Mouse (Mus musculus): ENCODE results near the gene Ncoa6. TPM values are rescaled to one million over a fixed set of nuclear protein-coding genes. Genes with fewer than 3 reads are reported as not detected.
"Not testable (repeated sequence)": the region's sequence is repeated elsewhere in the genome, so short reads cannot be mapped to it uniquely, and the experiment has no call there.

Gene Ncoa6
- polyA plus RNA-seq, 1 experiment from 2014 or later: 5.0 TPM

DNA sequence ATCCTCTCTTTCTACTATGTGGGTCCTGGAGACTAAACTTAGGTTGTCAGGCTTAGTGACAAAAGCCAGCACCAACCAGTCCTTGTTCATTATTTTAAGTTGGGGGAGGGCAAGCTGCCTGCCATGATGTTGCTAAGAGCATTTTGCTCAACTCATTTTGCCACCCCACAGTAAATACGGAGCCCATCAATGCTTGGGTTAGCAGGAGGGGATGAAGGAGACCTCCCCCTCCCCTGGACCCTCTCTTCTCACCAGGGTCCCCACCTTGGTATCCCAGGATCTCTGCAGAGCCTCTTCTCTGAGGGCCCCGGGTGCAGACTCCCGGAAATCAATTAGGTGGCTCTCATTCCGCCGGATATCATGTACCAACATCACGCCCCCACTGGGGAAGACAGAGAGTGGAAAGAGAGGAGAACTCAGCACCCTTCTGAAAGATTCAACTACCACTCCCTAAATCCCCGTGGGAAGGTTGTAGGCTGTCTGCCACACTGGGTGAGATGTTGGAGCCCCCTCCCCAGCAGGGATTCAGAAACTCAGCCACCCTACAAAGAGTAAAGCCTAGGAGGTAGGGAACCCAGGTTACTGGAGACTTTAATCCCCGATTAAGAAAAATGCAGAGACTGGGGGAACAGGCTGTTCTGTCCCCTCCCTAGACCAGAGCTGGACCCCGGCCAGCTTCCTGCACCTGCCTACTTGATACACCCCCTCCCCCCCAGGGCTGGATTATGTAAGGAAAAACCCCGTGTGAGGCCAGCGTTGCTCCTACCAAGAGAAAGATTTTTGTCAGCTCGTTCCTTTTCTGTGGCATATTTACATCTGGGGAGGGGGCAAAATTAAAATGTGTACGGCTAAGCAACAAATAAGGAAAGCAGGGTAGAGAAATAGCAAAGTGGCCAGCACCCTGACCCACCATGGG is 31.0 kb upstream of the Ncoa6 start:
- no peaks in the 10 kb centered on the region for H3K4me1 ChIP-seq (replicated peaks)
- H3K27me3 ChIP-seq: no peaks in the 10 kb centered on the region
- no peaks in the 10 kb centered on the region for H3K36me3 ChIP-seq (replicated peaks)
- no peak overlapping the region for H3K9ac ChIP-seq
- H3K9me3 ChIP-seq (replicated peaks): no peaks in the 10 kb centered on the region
- H3K27ac ChIP-seq (replicated peaks): no peak overlapping the region
- ATAC-seq (ENCODE audit: insufficient read depth): no peak
- no peak overlapping the region for H3K4me2 ChIP-seq
- 47% methylated on average over 13 of the region's 13 CpGs for WGBS (ENCODE audit: insufficient replicate concordance)
- H3K4me3 ChIP-seq (replicated peaks): no peak overlapping the region

- Histone ChIP-seq H3K4me2 (no peak overlapping the region), H3K27ac (replicated peaks) (no peak overlapping the region), H3K4me1 (replicated peaks) (no peaks in the 10 kb centered on the region), H3K4me3 (replicated peaks) (no peak overlapping the region), H3K9me3 (replicated peaks) (no peaks in the 10 kb centered on the region), H3K27me3 (no peaks in the 10 kb centered on the region), H3K9ac (no peak overlapping the region), H3K36me3 (replicated peaks) (no peaks in the 10 kb centered on the region)
- 55% methylated on average over 7 of the region's 7 CpGs for WGBS (ENCODE audit: insufficient replicate concordance)
- ATAC-seq (ENCODE audit: insufficient read depth): no peak
These were observed 28.9 kb upstream of the Ncoa6 start for GRCm38 (mm10) chr2:155502596-155502995.

- Histone ChIP-seq H3K4me1 (replicated peaks) (no peaks in the 10 kb centered on the region), H3K4me3 (replicated peaks) (no peak overlapping the region), H3K4me2 (no peak overlapping the region), H3K9me3 (replicated peaks) (no peaks in the 10 kb centered on the region), H3K27me3 (peaks cover 4% of the 10 kb centered on the region; the same call in 1 of the 2 replicates), H3K36me3 (replicated peaks) (no peaks in the 10 kb centered on the region), H3K9ac (no peak overlapping the region), H3K27ac (replicated peaks) (no peak overlapping the region)
- no peak for ATAC-seq (ENCODE audit: insufficient read depth)
- WGBS (ENCODE audit: insufficient replicate concordance): 58% methylated on average over 6 of the region's 6 CpGs
These were observed 17.3 kb upstream of the Ncoa6 start for GRCm38 (mm10) chr2:155490998-155491397.

DNA sequence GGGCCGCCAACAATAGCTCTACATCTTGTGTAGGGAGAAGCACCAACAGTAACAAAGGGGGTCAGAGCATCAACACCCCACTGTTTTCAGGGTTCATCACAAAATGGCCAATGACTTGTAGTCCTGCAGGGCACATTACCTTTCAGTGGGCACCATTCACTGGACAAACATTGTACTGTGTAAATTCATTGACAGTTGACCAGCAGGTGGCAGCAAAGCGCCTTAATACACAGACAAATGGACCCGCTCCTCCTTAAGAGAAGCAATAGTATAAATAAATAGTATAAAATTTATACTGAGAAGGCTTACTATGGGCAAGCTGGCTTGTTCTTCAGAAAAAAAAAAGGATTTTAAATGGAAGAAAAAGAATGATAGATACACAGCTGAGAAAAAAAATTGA is 8.3 kb upstream of the Ncoa6 start:
- Histone ChIP-seq H3K9me3 (replicated peaks) (no peaks in the 10 kb centered on the region), H3K4me2 (no peak overlapping the region), H3K4me1 (replicated peaks) (no peaks in the 10 kb centered on the region), H3K9ac (no peak overlapping the region), H3K27ac (replicated peaks) (no peak overlapping the region), H3K27me3 (peaks cover 3% of the 10 kb centered on the region; the same call in 1 of the 2 replicates), H3K4me3 (replicated peaks) (no peak overlapping the region), H3K36me3 (replicated peaks) (no peaks in the 10 kb centered on the region)
- 38% methylated on average over 3 of the region's 3 CpGs for WGBS (ENCODE audit: insufficient replicate concordance)
- no peak for ATAC-seq (ENCODE audit: insufficient read depth)

DNA sequence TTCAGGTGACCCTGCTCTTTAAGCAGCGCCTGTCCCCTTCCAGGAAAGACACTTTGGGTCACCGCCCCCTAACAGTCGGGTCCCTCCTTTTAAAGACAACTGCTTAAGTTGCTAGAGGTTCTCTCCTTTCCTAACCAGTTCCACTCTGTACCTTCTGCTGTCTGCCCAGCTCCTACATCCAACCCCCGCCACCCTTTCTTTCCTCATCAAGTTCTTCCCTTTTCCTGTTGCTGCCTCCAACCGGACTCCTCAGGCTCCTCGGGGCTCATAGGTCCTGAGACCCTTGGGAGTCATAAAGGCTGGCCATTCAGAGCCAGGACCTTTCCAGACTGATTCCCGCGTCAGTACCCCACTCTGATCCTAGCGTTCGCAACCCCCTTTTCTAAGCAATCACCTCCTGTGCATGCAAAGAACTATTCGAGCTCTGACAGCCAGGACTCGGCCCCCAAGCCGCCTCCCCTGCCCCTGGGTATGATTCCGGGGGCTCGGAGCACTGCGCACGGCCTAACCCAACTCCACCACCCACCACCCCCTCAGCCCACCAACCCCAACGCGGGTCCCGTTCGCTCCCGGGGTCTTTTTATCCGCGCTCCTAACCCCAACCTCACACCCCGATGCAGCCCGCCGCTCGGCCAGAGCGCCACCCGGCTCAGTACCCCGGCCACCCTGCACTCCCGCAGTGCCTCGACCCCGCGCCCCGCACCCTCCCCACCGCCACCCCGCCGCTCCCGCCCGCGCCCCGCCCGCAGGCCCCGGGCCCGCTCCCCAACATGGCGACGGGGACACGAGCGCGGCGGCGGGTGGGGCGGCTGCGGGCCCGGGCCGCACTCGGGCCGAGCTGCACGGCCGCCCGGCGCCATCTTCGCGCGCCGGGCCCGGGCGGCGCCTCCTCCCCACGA is 774 bp downstream of the Ncoa6 start:
- peak overlapping the region; percentile 86 for H3K4me3 ChIP-seq (replicated peaks)
- H3K9ac ChIP-seq: peak overlapping the region; percentile 80
- under 1% methylated on average over 70 of the region's 71 CpGs for WGBS (ENCODE audit: insufficient replicate concordance)
- peak overlapping the region; percentile 86 for H3K4me2 ChIP-seq
- ATAC-seq (ENCODE audit: insufficient read depth): peak; percentile 6
- no peaks in the 10 kb centered on the region for H3K9me3 ChIP-seq (replicated peaks)
- peak overlapping the region; percentile 81 for H3K27ac ChIP-seq (replicated peaks)
- peaks cover 39% of the 10 kb centered on the region for H3K4me1 ChIP-seq (replicated peaks)
- H3K27me3 ChIP-seq: peaks cover 7% of the 10 kb centered on the region; the same call in 1 of the 2 replicates
- no peaks in the 10 kb centered on the region for H3K36me3 ChIP-seq (replicated peaks)

- 0 out of 2 replicates have a peak, but pooled peaks cover 5% of the 10 kb centered on the region for H3K36me3 ChIP-seq (replicated peaks)
- H3K27ac ChIP-seq (replicated peaks): no peak overlapping the region
- ATAC-seq (ENCODE audit: insufficient read depth): 0 out of 2 replicates have a peak, but pooled peaks have one; percentile 42
- H3K4me3 ChIP-seq (replicated peaks): no peak overlapping the region
- no peaks in the 10 kb centered on the region for H3K27me3 ChIP-seq
- WGBS (ENCODE audit: insufficient replicate concordance): 21% methylated on average over 1 of the region's 1 CpGs
- H3K9ac ChIP-seq: no peak overlapping the region
- no peaks in the 10 kb centered on the region for H3K9me3 ChIP-seq (replicated peaks)
- no peak overlapping the region for H3K4me2 ChIP-seq
- peaks cover 35% of the 10 kb centered on the region for H3K4me1 ChIP-seq (replicated peaks)
These were observed 6.8 kb downstream of the Ncoa6 start for GRCm38 (mm10) chr2:155466861-155467260.

GRCm38 (mm10) chr2:155453591-155453990 is 20.1 kb downstream of the Ncoa6 start:
- no peaks in the 10 kb centered on the region for H3K4me1 ChIP-seq (replicated peaks)
- no peaks in the 10 kb centered on the region for H3K9me3 ChIP-seq (replicated peaks)
- no peak overlapping the region for H3K4me3 ChIP-seq (replicated peaks)
- H3K27me3 ChIP-seq: no peaks in the 10 kb centered on the region
- no peaks in the 10 kb centered on the region for H3K36me3 ChIP-seq (replicated peaks)
- no peak overlapping the region for H3K27ac ChIP-seq (replicated peaks)
- 81% methylated on average over 7 of the region's 7 CpGs for WGBS (ENCODE audit: insufficient replicate concordance)
- H3K9ac ChIP-seq: no peak overlapping the region
- no peak for ATAC-seq (ENCODE audit: insufficient read depth)
- H3K4me2 ChIP-seq: no peak overlapping the region

DNA sequence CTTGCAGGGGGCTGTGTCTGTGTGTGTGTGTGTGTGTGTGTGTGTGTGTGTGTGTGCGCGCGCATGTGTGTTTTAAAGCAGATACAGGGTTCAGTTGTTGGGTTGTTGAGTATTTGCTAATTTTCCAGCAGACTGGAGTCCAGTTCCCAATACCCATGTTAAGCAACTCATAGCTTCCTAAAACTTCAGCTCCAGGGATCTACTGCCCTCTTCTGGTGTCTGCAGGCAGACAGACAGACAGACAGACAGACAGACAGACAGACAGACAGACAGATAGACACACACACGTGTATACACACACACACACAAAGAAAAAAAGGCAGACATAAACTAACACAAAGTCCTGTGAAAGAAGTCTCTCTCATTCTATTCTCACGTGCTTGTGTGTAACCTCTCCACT is 22.4 kb downstream of the Ncoa6 start:
- Histone ChIP-seq H3K9ac (no peak overlapping the region), H3K27me3 (no peaks in the 10 kb centered on the region), H3K4me3 (replicated peaks) (no peak overlapping the region), H3K4me1 (replicated peaks) (no peaks in the 10 kb centered on the region), H3K36me3 (replicated peaks) (no peaks in the 10 kb centered on the region), H3K4me2 (no peak overlapping the region), H3K27ac (replicated peaks) (no peak overlapping the region), H3K9me3 (replicated peaks) (no peaks in the 10 kb centered on the region)
- ATAC-seq (ENCODE audit: insufficient read depth): no peak
- whole genome bisulfite sequencing (ENCODE audit: insufficient replicate concordance): 77% methylated on average over 5 of the region's 5 CpGs

DNA sequence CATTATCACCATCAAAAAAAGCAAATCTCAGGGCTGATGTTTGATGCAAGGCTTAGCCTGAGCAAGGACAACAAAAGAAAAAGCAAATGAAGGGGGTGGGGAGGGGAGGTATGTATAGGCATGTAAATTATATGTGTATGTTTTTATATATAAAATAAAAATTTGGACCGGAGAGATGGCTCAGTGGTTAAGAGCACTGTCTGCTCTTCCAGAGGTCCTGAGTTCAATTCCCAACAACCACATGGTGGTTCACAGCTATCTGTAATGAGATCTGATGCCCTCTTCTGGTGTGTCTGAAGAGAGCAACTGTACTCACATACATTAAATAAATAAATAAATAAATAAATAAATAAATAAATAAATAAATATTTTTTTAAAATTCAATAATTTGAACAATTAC is 25.8 kb downstream of the Ncoa6 start:
- not testable (repeated sequence) for H3K27ac ChIP-seq (replicated peaks); H3K36me3 ChIP-seq (replicated peaks); H3K4me2 ChIP-seq; H3K4me1 ChIP-seq (replicated peaks); H3K9me3 ChIP-seq (replicated peaks); ATAC-seq (ENCODE audit: insufficient read depth); H3K27me3 ChIP-seq; H3K9ac ChIP-seq; H3K4me3 ChIP-seq (replicated peaks)
- WGBS (ENCODE audit: insufficient replicate concordance): 82% methylated on average over 1 of the region's 1 CpGs

DNA sequence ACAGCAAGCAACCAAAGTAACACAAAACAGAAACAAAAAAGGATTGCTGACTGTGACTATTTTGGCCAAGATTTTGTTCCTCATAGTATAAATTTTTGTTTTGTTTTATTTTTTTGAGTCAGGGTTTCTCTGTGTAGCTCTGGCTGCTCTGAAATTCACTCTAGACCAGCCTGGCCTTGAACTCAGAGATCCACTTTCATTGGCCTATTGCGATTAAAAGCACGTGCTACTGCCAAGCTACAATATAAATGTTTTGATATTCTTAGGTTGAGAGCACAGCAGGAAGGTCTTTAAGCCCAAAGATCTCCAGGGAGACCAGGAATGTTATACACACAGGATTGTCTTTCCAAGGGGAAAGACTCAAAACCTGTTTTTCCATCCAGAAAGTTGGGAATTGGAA is 30.2 kb downstream of the Ncoa6 start:
- WGBS (ENCODE audit: insufficient replicate concordance): 67% methylated on average over 2 of the region's 2 CpGs
- ATAC-seq (ENCODE audit: insufficient read depth): no peak
- no peak overlapping the region for H3K27ac ChIP-seq (replicated peaks)
- H3K4me1 ChIP-seq (replicated peaks): no peaks in the 10 kb centered on the region
- no peaks in the 10 kb centered on the region for H3K9me3 ChIP-seq (replicated peaks)
- H3K36me3 ChIP-seq (replicated peaks): no peaks in the 10 kb centered on the region
- no peak overlapping the region for H3K9ac ChIP-seq
- H3K27me3 ChIP-seq: no peaks in the 10 kb centered on the region
- no peak overlapping the region for H3K4me3 ChIP-seq (replicated peaks)
- H3K4me2 ChIP-seq: no peak overlapping the region

DNA sequence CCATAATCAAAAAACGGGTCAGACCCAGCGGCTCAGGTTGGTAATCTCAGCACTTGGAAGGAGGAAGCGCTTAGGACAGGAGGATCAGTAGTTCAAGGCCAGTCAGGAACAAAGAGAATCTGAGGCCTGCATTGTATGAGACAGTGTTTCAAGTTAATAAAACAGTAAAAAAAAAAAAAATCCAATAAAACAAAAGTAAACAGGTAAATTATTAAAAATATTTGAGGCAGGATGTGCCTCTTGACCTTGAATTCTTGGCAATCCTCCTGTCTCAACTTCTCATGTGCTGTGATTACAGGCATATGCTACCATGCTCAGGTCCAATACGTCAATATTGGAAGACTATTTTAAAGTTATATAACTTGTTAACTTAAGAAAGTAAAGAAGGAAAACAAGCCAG is 30.8 kb downstream of the Ncoa6 start:
- 79% methylated on average over 4 of the region's 4 CpGs for WGBS (ENCODE audit: insufficient replicate concordance)
- Histone ChIP-seq H3K4me2 (no peak overlapping the region), H3K36me3 (replicated peaks) (peaks cover under 1% of the 10 kb centered on the region; the same call in 1 of the 2 replicates), H3K27me3 (no peaks in the 10 kb centered on the region), H3K4me3 (replicated peaks) (no peak overlapping the region), H3K4me1 (replicated peaks) (no peaks in the 10 kb centered on the region), H3K27ac (replicated peaks) (no peak overlapping the region), H3K9me3 (replicated peaks) (no peaks in the 10 kb centered on the region), H3K9ac (no peak overlapping the region)
- ATAC-seq (ENCODE audit: insufficient read depth): no peak
